Mouse (Mus musculus) heart, postnatal 14 days (tissue): Measurements from ENCODE around the gene H2afj. TPM values are rescaled to one million over a fixed set of nuclear protein-coding genes. Genes with fewer than 3 reads are reported as not detected.
"Not testable (repeated sequence)": the region's sequence is repeated elsewhere in the genome, so short reads cannot be mapped to it uniquely, and the experiment has no call there.

ENCODE experiments used
- DNase-seq, 2 experiments: peaks; one replicate each; pipeline ENCODE4 v3.0.0; 2021 to 2022
- intact Hi-C: fragments of 180-260 bp; cut with DNase I; formaldehyde crosslinking; loops from one replicate; pipeline ENCODE4 v1.15.1; 2025
- long read RNA-seq, 2 experiments: library from polyadenylated mRNA; stranded (forward); transcript quantifications; one replicate each; pipeline ENCODE4 v2.0.0; 2021
- total RNA-seq, 2 experiments: library from RNA; stranded (reverse); gene quantifications; 2 replicates each; pipeline ENCODE4 v1.2.3; 2021

The H2afj gene
- total RNA-seq = 10 to 100 TPM; 33.4 to 38.2 TPM
- long read RNA-seq, experiment 1, transcript H2afj-201 (1 exons, 1,831 nt) = major isoform, 42 of 42 reads
- long read RNA-seq, experiment 1, partial matches to known transcripts = 0 of 42 reads
- long read RNA-seq, experiment 1, other reads (novel, unspliced or antisense) = 0 of 42 reads
- long read RNA-seq, experiment 2, transcript H2afj-201 (1 exons, 1,831 nt) = major isoform, 42 of 43 reads
- long read RNA-seq, experiment 2, partial matches to known transcripts = 0 of 43 reads
- long read RNA-seq, experiment 2, other reads (novel, unspliced or antisense) = 0 of 43 reads

DNA sequence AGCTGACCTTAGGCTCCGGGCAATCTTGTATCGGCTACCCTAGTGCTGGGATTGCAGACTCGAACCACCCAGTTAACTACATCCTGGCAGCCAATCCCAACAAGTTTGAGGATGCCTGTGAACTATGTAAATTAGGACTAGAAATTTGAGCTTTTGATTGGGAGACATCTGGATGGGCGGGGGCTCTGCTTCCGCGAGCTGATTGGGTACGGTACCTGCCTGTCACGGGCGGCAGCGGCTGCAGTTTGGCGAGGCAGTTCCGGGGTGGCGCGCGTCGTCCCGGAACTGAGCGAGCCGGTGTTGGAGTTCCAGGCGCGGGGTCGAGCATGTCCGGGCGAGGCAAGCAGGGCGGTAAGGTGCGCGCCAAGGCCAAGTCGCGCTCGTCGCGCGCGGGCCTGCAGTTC lies at the start of gene H2afj:
Gene H2afj, plus strand, starts transcription at position 231 of the 404 bp plus-strand sequence.
- DNase-seq = peak; percentile 99
- intact Hi-C loops = no loop called here

DNA sequence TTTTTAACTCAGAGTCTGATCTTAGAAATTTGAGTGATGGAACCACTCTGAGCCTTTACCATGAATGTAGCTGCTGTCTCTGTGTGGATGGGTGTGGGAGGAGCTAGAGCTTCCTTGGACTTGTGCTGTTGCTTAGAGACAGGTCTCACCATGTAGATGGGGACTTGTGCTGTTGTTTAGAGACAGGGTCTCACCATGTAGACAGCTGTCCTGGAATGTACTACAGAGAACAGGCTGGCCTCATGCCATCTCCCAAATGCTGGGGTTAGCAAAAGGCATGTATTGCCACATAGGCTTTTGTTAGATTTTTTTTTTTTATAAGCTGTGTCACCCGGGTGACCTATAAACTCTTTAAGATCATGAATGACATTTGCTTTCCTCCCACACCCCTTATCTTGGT lies 44.1 kb upstream of the H2afj start:
- no peak for DNase-seq
- intact Hi-C loops = no loop called here

DNA sequence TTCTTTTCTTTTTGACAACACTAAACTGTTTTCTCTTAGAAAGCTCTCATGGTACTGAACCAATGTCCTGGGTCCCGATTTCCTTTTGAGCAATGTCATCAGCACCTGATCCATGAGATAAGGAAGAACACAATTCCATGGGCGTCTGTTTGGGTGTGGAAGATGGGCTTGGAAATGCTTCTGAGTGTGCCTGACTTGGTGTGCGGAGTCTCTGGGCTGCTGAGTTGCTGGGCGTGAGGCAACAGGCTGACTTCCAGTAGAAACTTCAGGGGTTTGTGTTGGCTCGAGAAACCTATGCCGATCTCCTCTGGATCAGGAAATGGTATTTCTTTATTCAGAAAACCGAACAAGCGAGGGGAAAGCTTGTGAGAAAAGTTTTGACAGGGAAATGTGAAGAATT lies 38.9 kb upstream of the H2afj start:
- DNase-seq = no peak
- intact Hi-C loops = no loop called here

DNA sequence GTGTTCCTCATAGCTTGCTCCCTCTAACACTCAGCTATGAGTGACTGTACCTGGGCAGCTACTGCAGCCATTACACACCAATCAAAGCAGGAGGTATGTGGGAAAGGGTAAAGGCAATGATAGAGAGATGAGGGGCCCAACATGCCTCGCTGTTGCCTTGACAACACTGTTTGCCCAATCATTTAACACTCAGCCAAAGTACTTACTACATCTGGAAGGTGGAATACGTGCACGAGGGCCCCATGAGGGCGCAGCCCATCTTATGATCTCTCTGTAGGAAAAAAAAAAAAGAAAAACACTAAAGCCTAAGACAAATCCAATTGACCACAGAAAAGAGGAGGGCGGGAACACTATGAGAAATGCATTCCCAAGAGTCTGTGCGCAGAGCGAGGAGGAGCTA lies 38.2 kb upstream of the H2afj start:
- intact Hi-C loops = no loop called here
- DNase-seq = no peak

DNA sequence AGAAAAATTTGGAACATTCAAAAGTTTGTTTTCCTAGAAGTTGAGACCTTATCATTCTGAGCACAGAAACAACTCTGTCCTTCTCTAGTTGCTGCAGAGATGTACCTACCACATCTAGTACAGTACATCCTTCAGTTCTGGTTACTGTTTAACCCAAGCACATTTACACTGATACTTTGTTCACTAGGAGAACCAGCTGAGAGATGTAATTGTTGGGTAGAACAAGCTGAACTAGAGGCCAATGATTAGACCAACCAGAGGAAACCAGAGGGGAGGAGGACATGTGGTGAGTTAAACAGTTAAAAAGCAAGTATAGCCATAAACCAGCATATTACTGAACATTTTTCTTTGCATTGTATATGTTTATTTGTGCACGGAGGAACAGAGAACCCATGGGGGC lies 31.7 kb upstream of the H2afj start:
- intact Hi-C loops = no loop called here
- DNase-seq = no peak

DNA sequence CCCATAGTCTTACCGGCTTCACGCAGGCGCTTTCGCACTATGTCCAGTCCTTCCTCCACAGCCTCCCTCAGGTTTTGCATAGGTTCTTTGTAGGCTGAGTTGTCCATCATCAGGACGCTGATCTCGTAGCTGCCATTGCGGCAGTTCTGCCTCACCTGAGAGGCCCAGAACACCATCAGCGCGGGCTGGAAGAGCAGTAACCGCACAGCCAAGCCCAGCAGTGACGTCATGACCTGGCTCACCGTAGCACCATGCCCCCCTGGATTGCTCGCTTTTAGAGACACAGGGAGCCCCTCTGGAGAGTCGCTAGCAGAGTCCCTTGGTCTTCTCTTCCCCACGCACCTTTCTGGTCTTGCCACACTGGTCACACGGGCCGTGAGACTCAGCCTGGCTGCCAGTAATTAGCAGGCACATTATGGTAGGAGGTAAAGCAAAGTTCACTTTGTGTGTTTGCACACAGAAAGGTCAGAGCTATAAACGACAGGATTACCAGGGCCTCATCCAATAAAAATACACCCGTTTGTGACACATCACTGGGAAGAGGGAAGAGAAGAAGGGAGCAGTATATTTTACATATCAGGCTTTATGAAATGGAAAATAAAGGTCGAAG lies 26.6 kb upstream of the H2afj start, which contains the start of gene Gucy2c:
Gene Gucy2c, minus strand, starts transcription at position 389 of the 610 bp plus-strand sequence.
- intact Hi-C loops = no loop called here
- no peak for DNase-seq

DNA sequence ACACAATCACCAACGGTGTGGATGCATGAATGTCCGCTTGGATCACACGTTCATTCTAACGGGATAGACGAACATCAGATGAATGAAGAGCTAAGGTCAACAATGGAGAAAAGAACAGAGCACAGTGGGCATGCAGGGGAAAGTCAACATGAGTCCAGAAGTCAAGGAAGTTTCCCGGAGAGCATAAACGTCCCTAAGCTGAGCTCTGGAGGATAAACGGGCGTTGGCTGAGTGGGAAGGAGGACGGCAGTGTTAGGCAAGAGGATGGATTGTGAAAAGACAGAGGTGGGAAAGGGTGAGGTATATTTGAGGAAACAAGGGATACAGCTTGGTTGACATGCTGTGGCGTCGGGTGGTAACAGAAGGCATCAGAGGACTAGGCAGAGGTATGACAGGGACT lies 25.9 kb upstream of the H2afj start:
- intact Hi-C loops = no loop called here

DNA sequence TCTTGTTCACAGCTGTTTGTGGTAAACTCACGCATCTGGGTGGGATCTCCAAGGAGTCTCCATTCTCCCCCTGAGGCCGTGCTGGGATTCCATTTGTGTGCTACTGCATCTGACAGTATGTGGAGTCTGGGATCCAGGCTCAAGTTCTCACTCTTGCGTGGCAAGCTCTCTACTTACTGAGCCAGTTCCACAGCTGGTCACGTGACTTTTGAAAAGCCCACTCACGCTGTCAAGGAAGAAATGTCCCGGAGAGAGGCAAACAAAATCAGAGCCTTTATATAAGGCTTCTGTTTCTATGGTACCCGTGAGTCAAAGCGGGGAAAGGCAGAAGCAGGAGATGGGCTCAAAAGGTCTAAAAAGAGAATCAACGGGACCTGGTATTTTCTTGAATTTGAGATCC lies 25.3 kb upstream of the H2afj start:
- DNase-seq = no peak
- intact Hi-C loops = no loop called here

More for the DNA sequence above, 25.9 kb upstream of the H2afj start:
- no peak for DNase-seq

DNA sequence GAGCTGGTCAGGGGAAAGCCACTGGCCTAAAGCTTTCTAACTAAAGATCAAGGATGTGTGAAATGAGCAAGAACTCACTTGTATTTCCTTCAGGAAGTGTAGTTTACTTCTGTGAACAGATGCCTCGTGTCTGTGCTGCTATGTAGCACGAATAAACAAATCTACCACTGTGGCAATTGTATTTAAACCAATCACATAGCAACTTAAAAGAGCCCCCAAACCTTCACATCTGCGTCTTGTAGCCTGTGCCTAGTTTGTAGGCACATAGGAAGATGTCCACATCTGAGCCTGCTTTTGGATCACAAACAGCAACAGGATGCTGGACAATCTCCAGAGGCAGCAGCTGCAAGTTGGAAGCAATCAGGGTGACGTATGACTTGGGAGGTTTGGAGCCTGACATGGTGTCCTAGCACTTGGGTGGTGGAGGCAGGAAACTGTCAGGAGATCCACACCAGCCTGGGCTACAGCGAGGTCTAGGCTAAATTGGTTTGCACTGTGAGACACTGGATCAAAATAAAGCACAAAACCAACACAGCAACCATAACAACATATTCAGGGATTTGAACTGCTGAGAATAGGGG lies 18.6 kb upstream of the H2afj start:
- peak; percentile 75 to 82 for DNase-seq
- intact Hi-C loops = no loop called here

DNA sequence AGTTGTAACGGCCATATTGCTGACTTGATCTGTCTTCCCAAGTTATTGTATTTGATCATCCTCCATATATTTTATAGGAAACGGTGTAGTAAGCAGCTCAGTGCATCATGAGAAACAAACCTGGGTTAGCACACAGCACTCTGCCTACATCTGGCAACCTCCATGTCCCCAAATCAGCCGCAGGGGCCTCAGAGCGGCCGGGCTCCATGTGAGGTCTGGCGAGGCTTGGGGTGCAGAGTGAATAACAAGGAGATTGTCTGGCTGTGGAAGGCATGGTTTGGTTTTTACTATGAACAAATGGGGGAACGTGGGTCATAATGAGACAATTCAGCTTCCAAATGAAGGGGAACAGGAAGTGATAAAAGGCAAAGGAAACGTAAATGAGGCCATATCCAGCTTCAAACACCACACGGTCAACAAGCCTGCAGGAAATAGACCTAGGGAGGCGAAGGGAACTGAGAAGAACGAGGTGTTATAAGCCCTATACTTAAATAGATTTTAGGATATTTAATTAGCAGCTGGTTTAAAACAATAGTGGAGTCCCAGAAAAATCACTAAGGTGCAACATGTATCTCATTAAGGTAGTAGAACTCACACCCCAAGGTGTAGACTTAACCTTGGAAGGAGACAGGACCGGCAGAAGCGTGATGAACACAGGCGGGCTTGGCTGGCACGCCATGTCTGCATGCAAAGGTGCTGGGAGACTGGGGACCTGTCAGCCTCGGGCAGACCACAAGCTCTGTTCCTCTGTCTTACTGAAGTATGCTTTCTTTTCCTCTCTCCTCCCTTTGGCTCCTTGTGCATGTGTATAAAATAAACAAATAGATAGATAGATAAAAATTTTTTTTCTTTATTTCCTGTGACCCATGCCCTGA lies 14.9 kb upstream of the H2afj start:
- DNase-seq = no peak
- intact Hi-C loops = no loop called here

DNA sequence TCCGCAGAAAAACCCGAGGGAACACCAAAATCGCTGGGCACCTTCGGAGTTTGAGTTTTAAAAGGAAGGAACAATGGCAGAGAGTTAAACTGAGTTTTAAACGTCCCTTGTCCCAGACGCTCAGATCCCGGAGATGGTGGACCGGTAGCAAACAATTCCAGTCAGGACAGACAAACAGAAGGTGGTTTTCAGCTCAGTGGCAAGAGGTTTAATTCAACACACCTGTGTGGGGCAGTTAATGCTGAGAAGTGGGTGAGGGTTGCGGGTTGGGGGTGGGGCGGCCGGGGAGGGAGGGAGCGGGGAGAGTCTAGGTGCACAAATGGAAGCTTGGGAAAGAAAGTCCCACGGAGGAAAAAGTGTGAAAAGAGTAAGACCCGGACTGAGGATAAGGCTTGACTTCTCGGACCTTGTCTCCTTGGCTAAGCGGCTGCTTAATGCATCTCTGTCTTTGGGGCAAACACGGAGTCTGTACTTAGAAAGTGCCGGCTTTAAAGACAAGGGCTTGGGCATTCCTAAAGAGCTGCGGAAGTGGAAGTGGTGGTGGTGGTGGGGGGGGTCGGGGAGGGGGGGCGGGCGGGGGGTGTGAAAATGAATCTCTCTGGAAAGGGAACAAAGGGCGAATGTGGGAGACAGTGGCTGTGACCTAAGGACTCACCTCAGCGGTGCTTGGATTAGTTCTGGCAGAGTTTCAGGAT lies 14.1 kb upstream of the H2afj start:
- intact Hi-C loops = no loop called here
- DNase-seq = no peak

DNA sequence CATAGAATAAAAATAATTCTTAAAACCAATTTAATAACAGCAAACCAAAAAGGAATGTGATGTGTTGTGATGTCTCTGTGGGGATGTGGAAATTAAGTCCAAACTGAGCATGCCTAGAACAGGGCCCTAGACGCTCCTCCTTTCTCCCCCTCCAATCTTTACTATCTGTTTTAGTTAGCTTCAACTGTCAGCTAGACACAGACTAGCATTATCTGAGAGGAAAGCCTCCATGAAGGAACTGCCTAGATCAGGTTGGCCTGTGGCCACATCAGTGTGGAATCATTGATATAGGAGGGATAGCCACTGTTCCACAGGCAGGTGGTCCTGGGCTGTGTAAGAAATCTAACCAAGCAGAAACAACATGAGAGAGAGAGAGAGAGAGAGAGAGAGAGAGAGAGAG lies 12.9 kb upstream of the H2afj start:
- intact Hi-C loops = no loop called here
- no peak for DNase-seq

DNA sequence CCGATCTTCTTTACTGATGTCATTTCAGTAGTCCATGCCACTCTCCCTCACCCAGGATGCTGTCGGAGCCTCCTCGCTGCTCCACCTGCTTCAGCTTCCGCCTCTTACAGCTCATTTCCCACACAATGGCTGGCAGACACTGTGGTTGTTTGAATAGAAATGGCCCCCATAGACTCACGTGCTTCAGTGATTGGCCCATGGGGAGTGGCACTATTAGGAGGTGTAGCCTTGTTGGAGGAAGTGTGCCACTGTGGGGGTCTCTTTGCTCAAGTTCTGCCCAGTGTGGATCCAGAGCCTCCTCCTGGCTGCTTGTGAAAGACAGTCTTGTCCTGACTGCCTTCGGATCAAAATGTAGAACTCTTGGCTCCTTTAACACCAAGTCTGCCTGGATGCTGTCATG lies 12.2 kb upstream of the H2afj start:
- DNase-seq = no peak
- intact Hi-C loops = no loop called here

DNA sequence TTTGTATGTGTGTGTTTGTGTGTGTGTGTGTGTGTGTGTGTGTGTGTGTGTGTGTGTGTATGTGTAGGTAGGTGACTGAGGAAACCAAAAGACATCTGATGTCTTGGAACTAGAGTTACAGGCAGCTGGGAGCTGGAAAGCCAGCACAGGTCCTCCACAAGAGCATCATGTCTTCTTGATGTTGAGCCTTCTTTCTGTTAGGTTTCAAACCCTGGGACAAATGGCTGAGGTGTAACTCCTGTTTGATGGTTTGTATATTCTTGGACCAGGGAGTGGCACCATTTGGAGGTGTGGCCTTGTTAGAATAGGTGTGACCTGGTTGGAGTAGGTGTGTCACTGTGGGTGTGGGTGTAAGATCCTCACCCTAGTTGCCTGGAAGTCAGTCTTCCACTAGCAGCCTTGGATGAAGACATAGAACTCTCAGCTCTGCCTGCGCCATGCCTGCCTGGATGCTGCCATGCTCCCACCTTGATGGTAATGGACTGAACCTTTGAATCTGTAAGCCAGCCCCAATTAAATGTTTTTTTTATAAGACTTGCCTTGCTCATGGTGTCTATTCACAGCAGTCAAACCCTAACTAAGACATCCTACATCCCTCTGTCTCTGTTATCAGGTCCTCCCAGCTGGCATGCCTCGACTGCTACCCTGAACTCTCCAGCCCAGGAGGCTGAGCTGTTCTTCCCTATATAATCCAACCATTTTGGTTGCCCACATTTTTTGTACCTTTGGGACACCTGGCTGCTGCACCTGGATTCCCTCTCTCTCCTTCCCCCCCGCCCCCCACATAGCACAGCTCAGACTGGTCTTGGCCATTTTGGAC lies 10.0 kb upstream of the H2afj start:
- DNase-seq, intact Hi-C loops: not testable (repeated sequence)

DNA sequence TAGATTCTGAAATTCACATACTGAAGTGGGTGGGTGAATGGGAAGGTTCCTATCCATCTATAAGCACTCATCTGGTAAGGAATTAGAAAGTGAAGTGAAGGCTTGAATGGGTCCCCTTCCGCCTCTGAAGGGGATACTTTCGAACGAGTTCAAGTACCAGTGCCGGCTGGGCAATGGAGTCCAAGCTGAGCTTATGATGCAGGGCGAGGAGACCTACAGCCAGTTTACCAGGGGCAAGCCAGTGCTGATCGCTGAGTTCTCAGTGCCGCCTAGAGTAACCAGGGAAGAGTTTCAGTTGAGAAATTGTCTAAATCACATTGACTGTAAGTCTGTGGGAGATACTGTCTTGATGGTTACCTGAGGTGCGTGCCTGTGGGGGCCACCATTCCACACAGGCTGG lies 7.3 kb upstream of the H2afj start:
- DNase-seq = no peak
- intact Hi-C loops = no loop called here

DNA sequence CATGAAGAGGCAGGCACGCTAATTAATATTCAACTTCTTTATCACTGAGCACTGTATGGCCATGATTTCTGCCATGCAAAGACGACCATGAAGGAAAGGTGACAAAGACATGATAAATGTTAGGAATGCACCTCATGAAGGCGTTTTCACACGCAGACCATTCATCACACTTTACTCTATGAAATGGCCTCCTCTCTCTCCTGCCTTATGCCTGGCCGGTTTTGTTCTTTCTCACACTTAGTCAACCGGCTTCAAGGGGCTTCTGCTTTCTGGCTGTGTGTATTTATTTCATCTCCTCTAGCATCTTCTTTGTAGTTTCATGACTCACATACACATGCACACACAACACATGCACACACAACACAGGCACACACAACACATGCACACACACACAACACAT lies 6.8 kb upstream of the H2afj start:
- DNase-seq = no peak
- intact Hi-C loops = no loop called here

DNA sequence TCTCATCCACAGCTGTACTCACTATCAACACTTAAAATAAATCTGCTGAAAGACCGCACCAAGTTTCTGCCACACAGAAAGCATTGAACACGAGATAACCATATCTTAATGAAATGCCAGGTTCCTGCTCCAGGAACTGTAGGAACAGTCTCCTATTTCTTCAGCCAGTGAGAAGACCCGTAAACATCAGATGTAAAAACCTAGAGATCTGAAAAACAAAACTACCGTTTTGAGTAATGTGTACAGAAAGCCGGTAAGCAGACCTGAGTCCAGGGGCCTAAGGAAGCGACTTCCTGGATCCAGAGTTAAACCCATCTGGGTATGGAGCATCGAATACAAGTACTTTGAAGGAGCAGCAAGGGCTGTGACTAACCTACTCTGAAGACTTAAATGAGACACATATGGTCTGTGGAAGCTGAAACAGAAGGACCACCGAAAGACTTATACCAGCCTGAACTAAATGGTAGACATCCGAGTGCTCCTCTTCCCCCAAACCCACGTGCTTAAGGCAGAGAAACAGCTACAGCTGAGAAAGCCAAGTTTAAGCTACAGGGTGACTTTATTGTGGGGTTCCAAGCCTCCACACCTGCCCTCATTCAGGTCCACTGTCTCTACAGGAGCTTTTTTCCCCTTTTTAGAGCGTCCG lies 4.8 kb upstream of the H2afj start:
- intact Hi-C loops = no loop called here

DNA sequence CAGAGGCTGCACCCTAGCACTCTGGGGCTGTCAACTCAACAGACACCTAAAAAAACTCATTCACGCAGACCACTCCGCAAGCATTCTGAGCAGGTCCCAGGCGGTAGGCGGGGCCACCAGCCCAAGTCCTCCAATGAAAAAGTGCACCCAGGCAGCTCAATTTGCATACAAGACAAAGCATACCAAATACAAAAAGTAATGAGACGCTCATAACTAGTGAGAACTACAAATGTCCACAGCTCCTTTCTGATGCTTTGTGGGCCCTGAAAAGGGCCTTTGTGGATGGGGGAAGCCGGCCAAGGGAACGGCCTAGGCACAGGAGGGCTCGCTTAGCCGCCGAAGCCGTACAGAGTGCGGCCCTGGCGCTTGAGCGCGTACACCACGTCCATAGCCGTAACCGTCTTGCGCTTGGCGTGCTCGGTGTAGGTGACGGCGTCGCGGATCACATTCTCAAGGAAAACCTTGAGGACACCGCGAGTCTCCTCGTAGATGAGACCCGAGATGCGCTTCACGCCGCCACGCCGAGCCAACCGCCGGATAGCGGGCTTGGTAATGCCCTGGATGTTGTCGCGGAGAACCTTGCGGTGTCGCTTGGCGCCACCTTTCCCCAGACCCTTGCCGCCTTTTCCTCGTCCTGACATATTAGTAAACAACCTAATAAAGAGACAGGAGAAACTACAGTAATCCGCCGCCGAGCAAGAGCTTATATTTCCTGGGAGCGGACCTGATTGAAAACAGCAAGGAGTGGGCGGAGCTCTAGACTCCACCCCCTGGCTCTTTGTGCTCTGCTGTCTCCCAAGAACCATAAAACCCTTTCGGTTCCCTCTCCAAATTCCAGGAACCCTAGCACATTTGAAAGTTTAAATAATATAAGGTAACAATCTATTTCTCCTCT lies 4.1 kb upstream of the H2afj start, which contains the start of gene Hist4h4:
Gene Hist4h4, minus strand, starts transcription at position 677 of the 895 bp plus-strand sequence.
- intact Hi-C loops = loop anchor here (2.0 kb wide), 1 partner anchor 27 kb away; no protein-coding TSS in a partner anchor
- DNase-seq = peak; percentile 96 to 99

More for the DNA sequence above, 4.8 kb upstream of the H2afj start:
- DNase-seq = no peak
